Mouse (Mus musculus): ENCODE measurements around the gene Armc12. TPM values are rescaled to one million over a fixed set of nuclear protein-coding genes. Genes with fewer than 3 reads are reported as not detected.

Armc12 gene
- polyA plus RNA-seq, 1 experiment from 2014 or later = not detected

- H3K4me3 ChIP-seq (replicated peaks; ENCODE audit: low read length) = no peak overlapping the region
- H3K27me3 ChIP-seq (replicated peaks; ENCODE audit: control insufficient read depth, insufficient read depth, low read length) = no peaks in the 10 kb centered on the region
- no peaks in the 10 kb centered on the region for H3K9me3 ChIP-seq (ENCODE audit: control insufficient read depth, low read length)
- no peak overlapping the region for H3K9ac ChIP-seq (replicated peaks; ENCODE audit: low read depth, low read length)
- H3K36me3 ChIP-seq (ENCODE audit: control insufficient read depth, insufficient read depth) = no peaks in the 10 kb centered on the region
- H3K27ac ChIP-seq (ENCODE audit: low read length) = no peak overlapping the region
- ATAC-seq = no peak
- no peaks in the 10 kb centered on the region for H3K4me1 ChIP-seq (replicated peaks; ENCODE audit: control insufficient read depth, insufficient read depth, low read length)
- H3K4me2 ChIP-seq (ENCODE audit: low read length) = no peak overlapping the region
Observed at GRCm38 (mm10) chr17:28565181-28565580, 34.6 kb downstream of the Armc12 start.

GRCm38 (mm10) chr17:28567541-28567940 lies 36.9 kb downstream of the Armc12 start:
- 18% methylated on average over 3 of the region's 3 CpGs for WGBS
- ATAC-seq = no peak

GRCm38 (mm10) chr17:28571868-28572267 lies 41.3 kb downstream of the Armc12 start:
- no peak for ATAC-seq
- H3K9ac ChIP-seq (replicated peaks; ENCODE audit: low read depth, low read length) = no peak overlapping the region
- no peak overlapping the region for H3K4me2 ChIP-seq (ENCODE audit: low read length)
- no peak overlapping the region for H3K27ac ChIP-seq (ENCODE audit: low read length)
- peaks cover 2% of the 10 kb centered on the region; the same call in 1 of the 2 replicates for H3K27me3 ChIP-seq (replicated peaks; ENCODE audit: control insufficient read depth, insufficient read depth, low read length)
- H3K4me3 ChIP-seq (replicated peaks; ENCODE audit: low read length) = no peak overlapping the region
- 79% methylated on average over 3 of the region's 3 CpGs for WGBS
- peaks cover 9% of the 10 kb centered on the region for H3K4me1 ChIP-seq (replicated peaks; ENCODE audit: control insufficient read depth, insufficient read depth, low read length)
- H3K36me3 ChIP-seq (ENCODE audit: control insufficient read depth, insufficient read depth) = no peaks in the 10 kb centered on the region
- H3K9me3 ChIP-seq (ENCODE audit: control insufficient read depth, low read length) = no peaks in the 10 kb centered on the region

More at GRCm38 (mm10) chr17:28567541-28567940, 36.9 kb downstream of the Armc12 start:
- no peak overlapping the region for H3K4me2 ChIP-seq (ENCODE audit: low read length)
- no peaks in the 10 kb centered on the region for H3K36me3 ChIP-seq (ENCODE audit: control insufficient read depth, insufficient read depth)
- H3K27ac ChIP-seq (ENCODE audit: low read length) = no peak overlapping the region
- no peak overlapping the region for H3K4me3 ChIP-seq (replicated peaks; ENCODE audit: low read length)
- no peaks in the 10 kb centered on the region for H3K9me3 ChIP-seq (ENCODE audit: control insufficient read depth, low read length)
- H3K9ac ChIP-seq (replicated peaks; ENCODE audit: low read depth, low read length) = no peak overlapping the region
- H3K27me3 ChIP-seq (replicated peaks; ENCODE audit: control insufficient read depth, insufficient read depth, low read length) = no peaks in the 10 kb centered on the region
- no peaks in the 10 kb centered on the region for H3K4me1 ChIP-seq (replicated peaks; ENCODE audit: control insufficient read depth, insufficient read depth, low read length)

- Histone ChIP-seq H3K4me2 (ENCODE audit: low read length) (no peak overlapping the region), H3K27ac (ENCODE audit: low read length) (no peak overlapping the region), H3K4me3 (replicated peaks; ENCODE audit: low read length) (no peak overlapping the region), H3K4me1 (replicated peaks; ENCODE audit: control insufficient read depth, insufficient read depth, low read length) (peaks cover 9% of the 10 kb centered on the region), H3K9ac (replicated peaks; ENCODE audit: low read depth, low read length) (no peak overlapping the region), H3K27me3 (replicated peaks; ENCODE audit: control insufficient read depth, insufficient read depth, low read length) (peaks cover 2% of the 10 kb centered on the region; the same call in 1 of the 2 replicates), H3K9me3 (ENCODE audit: control insufficient read depth, low read length) (no peaks in the 10 kb centered on the region), H3K36me3 (ENCODE audit: control insufficient read depth, insufficient read depth) (no peaks in the 10 kb centered on the region)
- ATAC-seq = no peak
- WGBS = 84% methylated on average over 7 of the region's 7 CpGs
Observed at GRCm38 (mm10) chr17:28572521-28572920, 41.9 kb downstream of the Armc12 start.

- Histone ChIP-seq H3K36me3 (ENCODE audit: control insufficient read depth, insufficient read depth) (no peaks in the 10 kb centered on the region), H3K9me3 (ENCODE audit: control insufficient read depth, low read length) (no peaks in the 10 kb centered on the region), H3K4me1 (replicated peaks; ENCODE audit: control insufficient read depth, insufficient read depth, low read length) (peaks cover 9% of the 10 kb centered on the region), H3K27me3 (replicated peaks; ENCODE audit: control insufficient read depth, insufficient read depth, low read length) (peaks cover 2% of the 10 kb centered on the region; the same call in 1 of the 2 replicates), H3K9ac (replicated peaks; ENCODE audit: low read depth, low read length) (no peak overlapping the region), H3K27ac (ENCODE audit: low read length) (no peak overlapping the region), H3K4me3 (replicated peaks; ENCODE audit: low read length) (no peak overlapping the region), H3K4me2 (ENCODE audit: low read length) (no peak overlapping the region)
- WGBS = 80% methylated on average over 6 of the region's 6 CpGs
- ATAC-seq = no peak
Observed at GRCm38 (mm10) chr17:28572941-28573340, 42.3 kb downstream of the Armc12 start.

- ATAC-seq = peak; percentile 88
- Histone ChIP-seq H3K4me2 (ENCODE audit: low read length) (peak within 1 kb of the TSS; percentile 73), H3K4me3 (replicated peaks; ENCODE audit: low read length) (peak within 1 kb of the TSS; percentile 45), H3K4me1 (replicated peaks; ENCODE audit: control insufficient read depth, insufficient read depth, low read length) (peaks cover 9% of the 10 kb centered on the region), H3K9ac (replicated peaks; ENCODE audit: low read depth, low read length) (peak within 1 kb of the TSS; percentile 56), H3K27me3 (replicated peaks; ENCODE audit: control insufficient read depth, insufficient read depth, low read length) (peaks cover 2% of the 10 kb centered on the region; the same call in 1 of the 2 replicates), H3K36me3 (ENCODE audit: control insufficient read depth, insufficient read depth) (no peaks in the 10 kb centered on the region), H3K27ac (ENCODE audit: low read length) (no peak within 1 kb of the TSS), H3K9me3 (ENCODE audit: control insufficient read depth, low read length) (no peaks in the 10 kb centered on the region)
- WGBS = 15% methylated on average over 50 of the region's 50 CpGs
Observed at GRCm38 (mm10) chr17:28575244-28576125, 44.9 kb downstream of the Armc12 start, which contains the start of gene Lhfpl5. TSS of gene Lhfpl5 (plus strand) at chr17:28575641.

- H3K36me3 ChIP-seq (ENCODE audit: control insufficient read depth, insufficient read depth) = no peaks in the 10 kb centered on the region
- no peak overlapping the region for H3K4me2 ChIP-seq (ENCODE audit: low read length)
- ATAC-seq = no peak
- H3K27ac ChIP-seq (ENCODE audit: low read length) = no peak overlapping the region
- H3K4me1 ChIP-seq (replicated peaks; ENCODE audit: control insufficient read depth, insufficient read depth, low read length) = peaks cover 6% of the 10 kb centered on the region
- H3K4me3 ChIP-seq (replicated peaks; ENCODE audit: low read length) = no peak overlapping the region
- WGBS = 6% methylated on average over 9 of the region's 9 CpGs
- H3K9me3 ChIP-seq (ENCODE audit: control insufficient read depth, low read length) = no peaks in the 10 kb centered on the region
- no peak overlapping the region for H3K9ac ChIP-seq (replicated peaks; ENCODE audit: low read depth, low read length)
- no peaks in the 10 kb centered on the region for H3K27me3 ChIP-seq (replicated peaks; ENCODE audit: control insufficient read depth, insufficient read depth, low read length)
Observed at GRCm38 (mm10) chr17:28580396-28580795, 49.8 kb downstream of the Armc12 start.

GRCm38 (mm10) chr17:28581056-28581455 lies 50.5 kb downstream of the Armc12 start:
- H3K9ac ChIP-seq (replicated peaks; ENCODE audit: low read depth, low read length) = no peak overlapping the region
- H3K4me1 ChIP-seq (replicated peaks; ENCODE audit: control insufficient read depth, insufficient read depth, low read length) = no peaks in the 10 kb centered on the region
- no peaks in the 10 kb centered on the region for H3K9me3 ChIP-seq (ENCODE audit: control insufficient read depth, low read length)
- no peak overlapping the region for H3K27ac ChIP-seq (ENCODE audit: low read length)
- ATAC-seq = no peak
- H3K4me3 ChIP-seq (replicated peaks; ENCODE audit: low read length) = no peak overlapping the region
- no peak overlapping the region for H3K4me2 ChIP-seq (ENCODE audit: low read length)
- no peaks in the 10 kb centered on the region for H3K36me3 ChIP-seq (ENCODE audit: control insufficient read depth, insufficient read depth)
- 47% methylated on average over 2 of the region's 2 CpGs for WGBS
- no peaks in the 10 kb centered on the region for H3K27me3 ChIP-seq (replicated peaks; ENCODE audit: control insufficient read depth, insufficient read depth, low read length)

DNA sequence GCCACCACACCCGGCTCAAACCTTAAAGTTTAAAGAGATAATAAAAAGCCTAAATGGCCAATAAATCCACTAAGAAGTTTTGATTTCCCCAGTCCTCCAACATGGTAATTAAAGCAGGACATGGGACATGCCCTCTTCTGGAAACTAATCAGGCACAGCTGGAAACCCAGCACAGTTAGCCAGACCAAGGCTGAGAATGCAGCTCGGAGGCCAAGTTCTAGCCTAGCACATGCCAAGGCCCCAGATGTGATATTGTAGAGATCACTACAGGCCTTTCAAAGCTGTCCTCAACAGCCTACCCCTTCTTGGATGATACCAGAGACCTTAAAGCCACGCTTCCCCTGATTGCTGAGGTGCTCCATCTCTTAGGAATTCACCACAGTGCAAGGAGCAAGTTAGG lies 55.9 kb downstream of the Armc12 start:
- Histone ChIP-seq H3K9ac (replicated peaks; ENCODE audit: low read depth, low read length) (no peak overlapping the region), H3K36me3 (ENCODE audit: control insufficient read depth, insufficient read depth) (peaks cover 19% of the 10 kb centered on the region; the same call in 1 of the 2 replicates), H3K4me1 (replicated peaks; ENCODE audit: control insufficient read depth, insufficient read depth, low read length) (no peaks in the 10 kb centered on the region), H3K9me3 (ENCODE audit: control insufficient read depth, low read length) (no peaks in the 10 kb centered on the region), H3K4me3 (replicated peaks; ENCODE audit: low read length) (no peak overlapping the region), H3K27me3 (replicated peaks; ENCODE audit: control insufficient read depth, insufficient read depth, low read length) (no peaks in the 10 kb centered on the region), H3K4me2 (ENCODE audit: low read length) (no peak overlapping the region), H3K27ac (ENCODE audit: low read length) (no peak overlapping the region)
- WGBS = 91% methylated on average over 3 of the region's 3 CpGs
- ATAC-seq = no peak

Measured in forebrain, embryonic 16.5 days (tissue).